Mouse (Mus musculus) embryonic fibroblast, embryonic 13.5 days (primary cell): ENCODE measurements at regions not wholly inside any gene's neighbourhood (a gene's known extent, or its start where the extent isn't known, plus 50 kb on each side); places are given as distances from the start of the nearest gene placed in this dataset.

Source experiments
- CTCF ChIP-seq: IDR thresholded peaks from 2 replicates; pipeline ENCODE4 v1.5.1; 2011; ENCODE audit warnings: mild to moderate bottlenecking, control low read depth, low read length, moderate library complexity, borderline replicate concordance; ENCODE audit not compliant: insufficient read depth
- POLR2A ChIP-seq: IDR thresholded peaks from 2 replicates; pipeline ENCODE4 v1.6.1; 2011; ENCODE audit warnings: low read depth, mild to moderate bottlenecking, control low read depth, low read length, moderate library complexity

DNA sequence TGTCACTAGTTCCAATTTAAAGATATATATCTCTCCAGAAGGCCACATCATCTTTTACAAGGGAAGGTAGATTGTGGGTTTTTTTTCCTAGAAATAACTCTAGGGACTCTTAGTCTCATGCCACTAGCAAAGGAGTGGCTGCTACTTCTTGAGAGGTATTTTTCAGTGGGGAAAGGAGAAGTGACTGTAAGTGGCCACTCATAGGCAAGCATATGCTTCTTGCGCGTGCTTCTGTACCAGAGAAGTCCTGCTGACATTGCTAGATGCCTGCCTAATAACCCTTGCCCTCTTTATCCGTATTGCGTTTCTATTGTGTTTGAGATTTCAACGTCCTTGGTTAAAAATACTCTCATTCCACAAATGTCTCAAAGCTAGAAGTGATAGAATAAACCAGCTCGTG, 170.7 kb upstream of the Ncam1 start:
- TF ChIP-seq CTCF: no peak
- TF ChIP-seq POLR2A: no peak
